Mouse (Mus musculus) kidney, adult 2 months (tissue): ENCODE measurements around the gene Cacng2.

Experiments used
- CTCF ChIP-seq: fragments of 200-500 bp; conservative IDR thresholded peaks from 2 replicates; pipeline ENCODE4 v1.5.1; 2011; ENCODE audit warnings: low read depth, mild to moderate bottlenecking, control low read depth, low read length, moderate library complexity, mixed read lengths; ENCODE audit not compliant: insufficient read depth, insufficient read length
- POLR2A ChIP-seq: fragments of 200-500 bp; IDR thresholded peaks from one replicate; pipeline ENCODE4 v1.6.1; 2011; ENCODE audit warnings: low read depth, low read length, control low read depth

- TF ChIP-seq CTCF = 0 out of 2 replicates have a peak, but pooled peaks have one; percentile 3
- no peak for TF ChIP-seq POLR2A
Observed at GRCm38 (mm10) chr15:77965117-77965528, 154.7 kb downstream of the Cacng2 start.
